Mouse (Mus musculus) heart, embryonic 11.5 days (tissue): ENCODE results near the gene Zmiz1. TPM values are rescaled to one million over a fixed set of nuclear protein-coding genes. Genes with fewer than 3 reads are reported as not detected.
A peak's percentile ranks its signal among the peaks of the same experiment; 100 is the strongest.

ENCODE experiments used
- ATAC-seq: fragments of 200-750 bp; cut with Nextera tagmentation; replicated peaks from 2 replicates; pipeline ENCODE4 v1.8.0; 2017; ENCODE audit warnings: moderate library complexity; ENCODE audit not compliant: insufficient number of reproducible peaks, low FRiP score, low TSS enrichment
- H3K27ac ChIP-seq: fragments of 300-500 bp; sonication (generic); 2 replicates; pipeline ENCODE4 v1.5.1; 2014; ENCODE audit warnings: mild to moderate bottlenecking, low read depth, low read length
- H3K27me3 ChIP-seq: fragments of 300-500 bp; sonication (generic); 2 replicates; pipeline ENCODE4 v1.6.1; 2014; ENCODE audit warnings: mild to moderate bottlenecking, low read length, mixed read lengths; ENCODE audit not compliant: control insufficient read depth, insufficient read depth
- H3K36me3 ChIP-seq: fragments of 300-500 bp; sonication (generic); 2 replicates; pipeline ENCODE4 v1.6.1; 2014; ENCODE audit warnings: mild to moderate bottlenecking, low read length, moderate library complexity, mixed read lengths; ENCODE audit not compliant: control insufficient read depth, insufficient read depth
- H3K4me1 ChIP-seq: fragments of 300-500 bp; sonication (generic); 2 replicates; pipeline ENCODE4 v1.6.1; 2014; ENCODE audit warnings: low read length; ENCODE audit not compliant: control insufficient read depth, insufficient read depth
- H3K4me2 ChIP-seq: fragments of 300-500 bp; sonication (generic); 2 replicates; pipeline ENCODE4 v1.6.1; 2014; ENCODE audit warnings: mild to moderate bottlenecking, moderate library complexity
- H3K4me3 ChIP-seq: fragments of 300-500 bp; sonication (generic); 2 replicates; pipeline ENCODE4 v1.5.1; 2014; ENCODE audit warnings: low read depth, low read length
- H3K9ac ChIP-seq: fragments of 300-500 bp; sonication (generic); 2 replicates; pipeline ENCODE4 v1.6.1; 2014; ENCODE audit warnings: mild to moderate bottlenecking, low read depth, low read length, moderate library complexity
- H3K9me3 ChIP-seq: fragments of 300-500 bp; sonication (generic); replicated peaks from 2 replicates; pipeline ENCODE4 v1.6.1; 2016; ENCODE audit warnings: low read length; ENCODE audit not compliant: control insufficient read depth
- WGBS: fragments of 180-500 bp; shearing (Covaris S2); extraction: QIAGEN DNeasy Blood & Tissue Kit; methylation state at CpG from one replicate; pipeline ENCODE4 v1.1.7; 2014; ENCODE audit not compliant: insufficient replicate concordance; 5-methylcytosine and 5-hydroxymethylcytosine counted together
- polyA plus RNA-seq: library from polyadenylated mRNA; unstranded; fragments of >200 nt; fragmentation: Nextera tagmentation; extraction: Ambion mirVana; gene quantifications from 2 replicates; pipeline ENCODE4 v1.2.1, GENCODE M21; 2014

The Zmiz1 gene
- polyA plus RNA-seq, 1 experiment from 2014 or later, result 34.9 TPM

- Histone ChIP-seq H3K27ac (peak overlapping the region; percentile 86), H3K4me3 (no peak overlapping the region), H3K9ac (peak overlapping the region; percentile 59), H3K4me2 (peak overlapping the region; percentile 42), H3K36me3 (no peaks in the 10 kb centered on the region), H3K4me1 (peaks cover 90% of the 10 kb centered on the region), H3K9me3 (no peaks in the 10 kb centered on the region), H3K27me3 (no peaks in the 10 kb centered on the region)
- no peak for ATAC-seq
- 40% methylated on average over 20 of the region's 20 CpGs for WGBS
These were observed 22.1 kb downstream of the Zmiz1 start for GRCm38 (mm10) chr14:25480916-25481666.

- WGBS, result 79% methylated on average over 11 of the region's 11 CpGs
- Histone ChIP-seq H3K36me3 (no peaks in the 10 kb centered on the region), H3K9me3 (no peaks in the 10 kb centered on the region), H3K4me3 (no peak overlapping the region), H3K4me2 (peak overlapping the region; percentile 42), H3K27me3 (no peaks in the 10 kb centered on the region), H3K9ac (peak overlapping the region; percentile 59), H3K27ac (peak overlapping the region; percentile 86), H3K4me1 (peaks cover 90% of the 10 kb centered on the region)
- ATAC-seq, result no peak
These were observed 22.8 kb downstream of the Zmiz1 start for GRCm38 (mm10) chr14:25481667-25482331.

- Histone ChIP-seq H3K4me3 (no peak overlapping the region), H3K27me3 (no peaks in the 10 kb centered on the region), H3K36me3 (no peaks in the 10 kb centered on the region), H3K9ac (no peak overlapping the region), H3K9me3 (no peaks in the 10 kb centered on the region), H3K4me1 (peaks cover 90% of the 10 kb centered on the region), H3K27ac (no peak overlapping the region), H3K4me2 (no peak overlapping the region)
- WGBS, result 87% methylated on average over 5 of the region's 5 CpGs
- ATAC-seq, result no peak
These were observed 23.4 kb downstream of the Zmiz1 start for GRCm38 (mm10) chr14:25482404-25482803.

- peaks cover 95% of the 10 kb centered on the region for H3K4me1 ChIP-seq
- H3K27ac ChIP-seq, result no peak overlapping the region; the same call in 1 of the 2 replicates
- no peaks in the 10 kb centered on the region for H3K27me3 ChIP-seq
- H3K9me3 ChIP-seq, result no peaks in the 10 kb centered on the region
- H3K4me3 ChIP-seq, result no peak overlapping the region
- H3K4me2 ChIP-seq, result no peak overlapping the region
- ATAC-seq, result no peak
- no peak overlapping the region for H3K9ac ChIP-seq
- H3K36me3 ChIP-seq, result no peaks in the 10 kb centered on the region
- 72% methylated on average over 2 of the region's 2 CpGs for WGBS
These were observed 24.3 kb downstream of the Zmiz1 start for GRCm38 (mm10) chr14:25483285-25483684.

- Histone ChIP-seq H3K4me3 (no peak overlapping the region), H3K4me1 (peaks cover 95% of the 10 kb centered on the region), H3K9ac (no peak overlapping the region), H3K27ac (peak overlapping the region; percentile 64), H3K36me3 (no peaks in the 10 kb centered on the region), H3K27me3 (no peaks in the 10 kb centered on the region), H3K9me3 (no peaks in the 10 kb centered on the region), H3K4me2 (peak overlapping the region; percentile 27)
- WGBS, result 35% methylated on average over 5 of the region's 5 CpGs
- no peak for ATAC-seq
These were observed 25.1 kb downstream of the Zmiz1 start for GRCm38 (mm10) chr14:25484049-25484448.

GRCm38 (mm10) chr14:25486220-25486619, 27.2 kb downstream of the Zmiz1 start:
- no peak for ATAC-seq
- H3K9me3 ChIP-seq, result no peaks in the 10 kb centered on the region
- no peak overlapping the region for H3K4me3 ChIP-seq
- H3K36me3 ChIP-seq, result no peaks in the 10 kb centered on the region
- 61% methylated on average over 2 of the region's 2 CpGs for WGBS
- H3K4me1 ChIP-seq, result peaks cover 93% of the 10 kb centered on the region
- H3K4me2 ChIP-seq, result no peak overlapping the region
- H3K27me3 ChIP-seq, result no peaks in the 10 kb centered on the region
- H3K27ac ChIP-seq, result peak overlapping the region; percentile 92
- 0 out of 2 replicates have a peak overlapping the region, but pooled peaks have one; percentile 13 for H3K9ac ChIP-seq

GRCm38 (mm10) chr14:25486742-25487469, 27.9 kb downstream of the Zmiz1 start:
- H3K27me3 ChIP-seq, result no peaks in the 10 kb centered on the region
- H3K4me3 ChIP-seq, result no peak overlapping the region
- H3K9ac ChIP-seq, result 0 out of 2 replicates have a peak overlapping the region, but pooled peaks have one; percentile 13
- H3K27ac ChIP-seq, result peak overlapping the region; percentile 92
- 68% methylated on average over 9 of the region's 9 CpGs for WGBS
- no peaks in the 10 kb centered on the region for H3K9me3 ChIP-seq
- ATAC-seq, result no peak
- no peak overlapping the region for H3K4me2 ChIP-seq
- H3K4me1 ChIP-seq, result peaks cover 93% of the 10 kb centered on the region
- H3K36me3 ChIP-seq, result no peaks in the 10 kb centered on the region

GRCm38 (mm10) chr14:25487470-25487955, 28.5 kb downstream of the Zmiz1 start:
- peak overlapping the region; percentile 29; the same call in 1 of the 2 replicates for H3K9ac ChIP-seq
- H3K4me2 ChIP-seq, result peak overlapping the region; percentile 44
- H3K4me3 ChIP-seq, result no peak overlapping the region
- H3K9me3 ChIP-seq, result no peaks in the 10 kb centered on the region
- no peaks in the 10 kb centered on the region for H3K36me3 ChIP-seq
- no peak for ATAC-seq
- WGBS, result 50% methylated on average over 7 of the region's 7 CpGs
- H3K27me3 ChIP-seq, result no peaks in the 10 kb centered on the region
- H3K4me1 ChIP-seq, result peaks cover 92% of the 10 kb centered on the region
- H3K27ac ChIP-seq, result peak overlapping the region; percentile 92
